In the genomic region with DNA sequence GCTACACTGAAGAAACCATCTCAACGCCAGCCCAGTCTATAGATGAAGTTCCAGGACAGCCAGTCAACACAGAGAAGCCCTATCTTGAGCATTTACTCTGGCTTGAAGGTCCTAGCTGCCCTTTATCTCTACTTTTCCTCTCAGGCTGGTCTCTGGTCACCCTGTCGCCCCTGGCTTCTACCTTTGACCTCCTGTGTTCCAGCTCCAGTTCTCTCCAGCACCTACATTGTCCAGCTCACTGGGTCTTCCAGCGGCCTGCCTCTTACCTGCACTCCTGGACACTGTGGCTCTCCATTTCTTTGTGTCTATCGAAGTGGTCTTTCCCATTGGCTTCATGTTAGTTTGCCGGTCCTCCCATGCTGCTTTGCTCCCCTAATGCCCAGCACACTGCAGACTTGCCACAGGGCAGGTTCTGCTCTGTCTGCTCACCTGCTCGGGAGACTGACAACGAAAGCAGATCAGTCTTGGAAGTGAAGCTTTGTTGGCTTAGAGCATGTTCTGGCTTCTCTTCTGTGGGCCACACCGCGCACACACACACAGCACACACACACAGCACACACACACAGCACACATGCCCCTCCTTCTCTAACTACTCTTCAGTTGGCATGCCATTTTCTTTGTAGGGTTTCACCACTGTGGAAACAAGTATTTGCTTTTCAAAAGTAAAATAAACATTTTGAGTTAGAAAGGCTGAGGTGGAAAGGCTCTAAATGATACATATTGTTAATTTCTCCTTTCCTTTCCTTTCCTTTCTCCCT, we compare ENCODE assay signal across 13 mouse cellular contexts. TPM values are rescaled to one million over a fixed set of nuclear protein-coding genes. Genes with fewer than 3 reads are reported as not detected.
DNase-seq lines count a peak whose midpoint lies in the region; ATAC-seq and TF ChIP-seq lines count a peak whose summit lies in the region.
"Had no signal": no experiment of that assay in that cellular context is flagged by ENCODE, and none has a peak within 500 bp of the region (broad histone marks: within the 10 kb centered on the region; RNA-seq: fewer than 3 reads in every experiment).

No protein-coding gene starts in this region.

- no peak for DNase-seq in kidney, postnatal 14 days
- DNase-seq in liver, embryonic 11.5 days (ENCODE audit: low spot score): no peak
- DNase-seq in ovary, postnatal 36 days (ENCODE audit: low spot score): no peak
- no peak for DNase-seq in forebrain, postnatal 0 days
- DNase-seq in gastrocnemius, postnatal 36 days: no peak
- DNase-seq: cerebellum, adult 8-10 months; kidney, adult 11 months; lung, postnatal 10 days had no signal

- H3K4me3 ChIP-seq in kidney, embryonic 16.5 days (ENCODE audit: low read length): no peak overlapping the region
- no peak overlapping the region for H3K4me3 ChIP-seq in neural tube, embryonic 13.5 days
- H3K4me3 ChIP-seq in neural tube, embryonic 15.5 days (replicated peaks): no peak overlapping the region
- H3K4me3 ChIP-seq in liver, embryonic 11.5 days (ENCODE audit: low read depth, low read length): no peak overlapping the region
- no peak overlapping the region for H3K4me3 ChIP-seq in forebrain, postnatal 0 days (ENCODE audit: low read depth, low read length)
- H3K4me3 ChIP-seq: layer of hippocampus, adult 2 months had no signal

- no peak for ATAC-seq in kidney, embryonic 16.5 days (ENCODE audit: low FRiP score, low TSS enrichment)
- ATAC-seq in neural tube, embryonic 13.5 days (ENCODE audit: low read depth): 0 out of 2 replicates have a peak, but pooled peaks have one; percentile 19
- ATAC-seq in neural tube, embryonic 15.5 days (ENCODE audit: low FRiP score): no peak
- ATAC-seq in liver, embryonic 11.5 days (replicated peaks; ENCODE audit: low FRiP score): no peak
- no peak for ATAC-seq in forebrain, postnatal 0 days
- ATAC-seq: activated CD4-positive, CD25-positive, alpha-beta regulatory T cell, adult 4 months had no signal

- no peak overlapping the region for H3K4me2 ChIP-seq in kidney, embryonic 16.5 days (replicated peaks; ENCODE audit: low read depth, low read length)
- H3K4me2 ChIP-seq in neural tube, embryonic 13.5 days: no peak overlapping the region
- no peak overlapping the region for H3K4me2 ChIP-seq in neural tube, embryonic 15.5 days
- H3K4me2 ChIP-seq in liver, embryonic 11.5 days: no peak overlapping the region
- no peak overlapping the region for H3K4me2 ChIP-seq in forebrain, postnatal 0 days (ENCODE audit: low read depth)

- H3K27ac ChIP-seq in kidney, embryonic 16.5 days (ENCODE audit: low read length): peak overlapping the region; percentile 35
- H3K27ac ChIP-seq in neural tube, embryonic 13.5 days (replicated peaks): 0 out of 2 replicates have a peak overlapping the region, but pooled peaks have one; percentile 15
- no peak overlapping the region for H3K27ac ChIP-seq in neural tube, embryonic 15.5 days (replicated peaks)
- peak overlapping the region; percentile 16 for H3K27ac ChIP-seq in liver, embryonic 11.5 days (ENCODE audit: low read depth, low read length)
- H3K27ac ChIP-seq in forebrain, postnatal 0 days (ENCODE audit: low read depth, low read length): no peak overlapping the region
- H3K27ac ChIP-seq: layer of hippocampus, adult 2 months had no signal

- peak overlapping the region; percentile 25; the same call in 1 of the 2 replicates for H3K9ac ChIP-seq in kidney, embryonic 16.5 days (replicated peaks; ENCODE audit: low read length)
- H3K9ac ChIP-seq in neural tube, embryonic 13.5 days: no peak overlapping the region
- no peak overlapping the region for H3K9ac ChIP-seq in neural tube, embryonic 15.5 days (replicated peaks)
- H3K9ac ChIP-seq in liver, embryonic 11.5 days (ENCODE audit: low read depth, low read length): no peak overlapping the region
- no peak overlapping the region for H3K9ac ChIP-seq in forebrain, postnatal 0 days

- WGBS in kidney, embryonic 16.5 days: 65% methylated on average over 9 of the region's 9 CpGs
- 78% methylated on average over 9 of the region's 9 CpGs for WGBS in neural tube, embryonic 13.5 days
- WGBS in neural tube, embryonic 15.5 days: 82% methylated on average over 9 of the region's 9 CpGs
- 73% methylated on average over 9 of the region's 9 CpGs for WGBS in liver, embryonic 11.5 days
- WGBS in forebrain, postnatal 0 days: 75% methylated on average over 9 of the region's 9 CpGs

- no peaks in the 10 kb centered on the region for H3K9me3 ChIP-seq in kidney, embryonic 16.5 days (ENCODE audit: low read length)
- H3K9me3 ChIP-seq in neural tube, embryonic 13.5 days: no peaks in the 10 kb centered on the region
- no peaks in the 10 kb centered on the region for H3K9me3 ChIP-seq in neural tube, embryonic 15.5 days (replicated peaks)
- no peaks in the 10 kb centered on the region for H3K9me3 ChIP-seq in liver, embryonic 11.5 days (ENCODE audit: control insufficient read depth, low read length)
- H3K9me3 ChIP-seq in forebrain, postnatal 0 days (ENCODE audit: low read length): no peaks in the 10 kb centered on the region

- no peak for TF ChIP-seq CTCF in forebrain, postnatal 0 days (IDR thresholded peaks at IDR 0.05; ENCODE audit: low read depth)

- peaks cover 32% of the 10 kb centered on the region for H3K4me1 ChIP-seq in kidney, embryonic 16.5 days (ENCODE audit: insufficient read depth, low read length)
- H3K4me1 ChIP-seq in neural tube, embryonic 13.5 days (replicated peaks): peaks cover 57% of the 10 kb centered on the region
- H3K4me1 ChIP-seq in neural tube, embryonic 15.5 days: peaks cover 42% of the 10 kb centered on the region
- peaks cover 24% of the 10 kb centered on the region for H3K4me1 ChIP-seq in liver, embryonic 11.5 days (replicated peaks; ENCODE audit: control insufficient read depth, insufficient read depth, low read length)
- no peaks in the 10 kb centered on the region for H3K4me1 ChIP-seq in forebrain, postnatal 0 days (ENCODE audit: insufficient read depth)

- intact Hi-C loops in gastrocnemius, postnatal 36 days (cut with DNase I): no loop called here

- no peaks in the 10 kb centered on the region for H3K36me3 ChIP-seq in kidney, embryonic 16.5 days (ENCODE audit: insufficient read depth, low read length)
- no peaks in the 10 kb centered on the region for H3K36me3 ChIP-seq in neural tube, embryonic 13.5 days
- H3K36me3 ChIP-seq in neural tube, embryonic 15.5 days: no peaks in the 10 kb centered on the region
- no peaks in the 10 kb centered on the region for H3K36me3 ChIP-seq in liver, embryonic 11.5 days (ENCODE audit: control insufficient read depth, insufficient read depth, low read length)
- H3K36me3 ChIP-seq in forebrain, postnatal 0 days (ENCODE audit: insufficient read depth): no peaks in the 10 kb centered on the region

- no peaks in the 10 kb centered on the region for H3K27me3 ChIP-seq in kidney, embryonic 16.5 days (ENCODE audit: insufficient read depth, low read length)
- no peaks in the 10 kb centered on the region for H3K27me3 ChIP-seq in neural tube, embryonic 13.5 days
- H3K27me3 ChIP-seq in neural tube, embryonic 15.5 days (replicated peaks): no peaks in the 10 kb centered on the region
- no peaks in the 10 kb centered on the region for H3K27me3 ChIP-seq in liver, embryonic 11.5 days (replicated peaks; ENCODE audit: control insufficient read depth, insufficient read depth, low read length)
- H3K27me3 ChIP-seq in forebrain, postnatal 0 days (ENCODE audit: insufficient read depth, low read length): no peaks in the 10 kb centered on the region

RNA-seq across cellular contexts. Expression of a gene that starts 35.4 kb away (rescaled TPM):
- 8.8 and 11.0 TPM in 2 replicates for polyA plus RNA-seq in kidney, embryonic 16.5 days (2015; fragmentation: Nextera tagmentation; extraction: Ambion mirVana)
- 18.4 and 18.5 TPM in 2 replicates for polyA plus RNA-seq in neural tube, embryonic 13.5 days (2015; fragmentation: Nextera tagmentation; extraction: Ambion mirVana)
- polyA plus RNA-seq in neural tube, embryonic 15.5 days (2015; fragmentation: Nextera tagmentation; extraction: Ambion mirVana): 13.8 and 14.0 TPM in 2 replicates
- polyA plus RNA-seq in liver, embryonic 11.5 days (2014; fragmentation: Nextera tagmentation; extraction: Ambion mirVana): 10.0 and 10.4 TPM in 2 replicates
- 29.3 and 40.6 TPM in 2 replicates for total RNA-seq in forebrain, postnatal 0 days (2014; rRNA removed)
- 4.7 and 8.3 TPM in 2 replicates for polyA plus RNA-seq in forebrain, postnatal 0 days (2015; fragmentation: Nextera tagmentation; extraction: Ambion mirVana)
- 1 to 10 TPM; 6.2 to 7.3 TPM for total RNA-seq in gastrocnemius, postnatal 36 days (2021)

Comparison
In these comparisons a context has a peak if more than half of its experiments do, and no peak if none do; other contexts are left out.
1. H3K27ac ChIP-seq: peak in kidney, embryonic 16.5 days (single experiment), neural tube, embryonic 13.5 days (single experiment) and liver, embryonic 11.5 days (single experiment); none in neural tube, embryonic 15.5 days (single experiment) and forebrain, postnatal 0 days (single experiment).